Mouse (Mus musculus): Measurements from ENCODE around the gene Uba52. TPM values are rescaled to one million over a fixed set of nuclear protein-coding genes. Genes with fewer than 3 reads are reported as not detected.
A peak's percentile ranks its signal among the peaks of the same experiment; 100 is the strongest.

The Uba52 gene
- polyA plus RNA-seq (2015; fragmentation: Nextera tagmentation; extraction: Ambion mirVana) = 909 and 953 TPM in 2 replicates

DNA sequence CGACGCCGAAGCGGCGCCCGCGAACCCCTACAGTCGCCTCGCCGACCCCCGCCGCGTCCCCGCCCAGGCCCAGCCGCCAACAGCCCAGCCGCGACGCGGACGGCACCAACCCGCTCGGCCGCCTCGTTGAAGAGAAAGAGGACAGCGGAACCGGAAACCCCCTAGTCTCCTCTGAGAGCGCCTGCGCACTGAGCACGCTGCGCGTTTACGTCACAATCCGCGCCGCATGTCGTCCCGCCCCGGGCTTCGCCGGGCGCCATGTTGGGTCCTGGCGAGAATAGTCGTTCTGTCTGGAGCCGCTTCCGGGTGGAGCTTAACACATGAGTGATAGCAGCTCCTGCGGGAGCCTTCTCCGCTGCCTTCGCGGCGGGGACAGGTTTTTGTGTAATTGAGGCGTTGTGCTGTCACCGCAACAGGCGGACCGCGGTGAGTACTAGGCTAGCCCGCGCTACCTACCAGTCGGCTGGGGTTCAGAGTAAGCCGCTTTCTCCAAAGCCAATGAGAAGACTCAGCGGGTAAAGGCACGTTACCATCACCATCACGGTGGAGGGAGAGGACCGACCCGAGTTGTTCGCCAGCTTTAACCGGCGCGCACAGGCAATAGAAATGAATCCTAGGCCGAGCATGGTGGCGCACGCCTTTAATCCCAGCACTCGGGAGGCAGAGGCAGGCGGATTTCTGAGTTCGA is at the start of gene Uba52:
Gene Uba52 (minus strand): TSS at position 574 of the 688 bp plus-strand sequence.
- Histone ChIP-seq H3K9me3 (no peaks in the 10 kb centered on the region), H3K9ac (peak within 1 kb of the TSS; percentile 99), H3K4me3 (peak within 1 kb of the TSS; percentile 98), H3K4me1 (peaks cover 47% of the 10 kb centered on the region), H3K27me3 (no peaks in the 10 kb centered on the region), H3K36me3 (peaks cover 30% of the 10 kb centered on the region), H3K4me2 (peak within 1 kb of the TSS; percentile 73), H3K27ac (peak within 1 kb of the TSS; percentile 98)
- WGBS = under 1% methylated on average over 74 of the region's 74 CpGs
- ATAC-seq (ENCODE audit: borderline replicate concordance, extremely low read depth, low FRiP score, low TSS enrichment) = peak; percentile 80

DNA sequence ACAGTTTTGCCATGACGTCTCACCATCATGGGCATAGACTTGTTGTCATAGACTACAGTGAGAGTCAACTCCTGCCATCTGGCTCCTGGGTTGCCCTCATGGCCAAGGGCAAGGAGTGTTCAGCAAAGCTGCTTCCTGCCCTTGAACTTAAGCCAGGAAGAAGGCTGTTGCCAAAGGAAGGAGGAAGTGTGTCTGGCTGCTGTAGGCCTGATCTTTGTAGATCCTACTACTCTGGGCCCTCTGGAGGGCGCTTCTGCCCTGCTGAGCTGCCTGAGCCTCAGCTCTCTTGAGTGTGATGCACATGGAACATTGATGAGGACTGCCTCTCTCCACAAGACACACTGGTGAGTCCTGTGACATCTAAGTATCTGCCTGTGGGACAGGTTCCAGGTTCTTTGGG is 49.5 kb upstream of the Uba52 start:
- Histone ChIP-seq H3K4me1 (peaks cover 57% of the 10 kb centered on the region), H3K4me2 (no peak overlapping the region)
- ATAC-seq (ENCODE audit: borderline replicate concordance, extremely low read depth, low FRiP score, low TSS enrichment) = no peak

DNA sequence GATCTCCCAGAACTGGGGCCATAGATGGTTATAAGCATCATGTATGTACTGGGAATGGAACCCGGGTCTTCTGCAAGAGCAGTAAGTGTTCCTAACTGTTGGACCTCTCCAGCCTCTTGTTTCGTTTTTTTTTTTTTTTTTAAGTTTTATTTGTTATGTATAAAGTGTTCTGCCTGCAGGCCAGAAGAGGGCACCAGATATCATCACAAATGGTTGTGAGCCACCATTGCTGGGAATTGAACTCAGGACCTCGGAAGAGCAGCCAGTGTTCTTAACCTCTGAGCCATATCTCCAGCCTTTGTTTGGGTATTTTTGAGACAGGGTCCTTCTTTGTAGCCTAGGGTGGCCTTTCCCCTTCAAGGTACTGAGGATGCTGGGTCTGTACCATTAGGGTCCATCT is 48.4 kb upstream of the Uba52 start:
- Histone ChIP-seq H3K9ac (no peak overlapping the region), H3K4me1 (peaks cover 52% of the 10 kb centered on the region), H3K4me2 (no peak overlapping the region), H3K36me3 (no peaks in the 10 kb centered on the region), H3K4me3 (no peak overlapping the region), H3K27me3 (no peaks in the 10 kb centered on the region), H3K9me3 (no peaks in the 10 kb centered on the region), H3K27ac (no peak overlapping the region)
- 67% methylated on average over 3 of the region's 3 CpGs for WGBS
- no peak for ATAC-seq (ENCODE audit: borderline replicate concordance, extremely low read depth, low FRiP score, low TSS enrichment)

More for the DNA sequence above, 49.5 kb upstream of the Uba52 start:
- WGBS = 50% methylated on average over 2 of the region's 2 CpGs
- no peak overlapping the region for H3K4me3 ChIP-seq
- no peak overlapping the region for H3K9ac ChIP-seq
- no peaks in the 10 kb centered on the region for H3K36me3 ChIP-seq
- peak overlapping the region; percentile 25; the same call in 1 of the 2 replicates for H3K27ac ChIP-seq
- no peaks in the 10 kb centered on the region for H3K9me3 ChIP-seq
- H3K27me3 ChIP-seq = no peaks in the 10 kb centered on the region

- WGBS = 51% methylated on average over 4 of the region's 4 CpGs
- no peaks in the 10 kb centered on the region for H3K27me3 ChIP-seq
- H3K4me1 ChIP-seq = peaks cover 59% of the 10 kb centered on the region
- 0 out of 2 replicates have a peak overlapping the region, but pooled peaks have one; percentile 26 for H3K9ac ChIP-seq
- H3K4me2 ChIP-seq = no peak overlapping the region
- H3K36me3 ChIP-seq = no peaks in the 10 kb centered on the region
- no peaks in the 10 kb centered on the region for H3K9me3 ChIP-seq
- H3K27ac ChIP-seq = 0 out of 2 replicates have a peak overlapping the region, but pooled peaks have one; percentile 5
- ATAC-seq (ENCODE audit: borderline replicate concordance, extremely low read depth, low FRiP score, low TSS enrichment) = no peak
- no peak overlapping the region for H3K4me3 ChIP-seq
These were observed 47.7 kb upstream of the Uba52 start for GRCm38 (mm10) chr8:70558334-70558733.

GRCm38 (mm10) chr8:70555079-70555747 is 44.6 kb upstream of the Uba52 start:
- Histone ChIP-seq H3K36me3 (no peaks in the 10 kb centered on the region), H3K4me3 (no peak overlapping the region), H3K9ac (no peak overlapping the region), H3K9me3 (no peaks in the 10 kb centered on the region), H3K27me3 (no peaks in the 10 kb centered on the region), H3K27ac (no peak overlapping the region), H3K4me1 (peaks cover 54% of the 10 kb centered on the region), H3K4me2 (no peak overlapping the region)
- 87% methylated on average over 4 of the region's 4 CpGs for WGBS
- ATAC-seq (ENCODE audit: borderline replicate concordance, extremely low read depth, low FRiP score, low TSS enrichment) = no peak

- no peak overlapping the region for H3K9ac ChIP-seq
- no peaks in the 10 kb centered on the region for H3K27me3 ChIP-seq
- peaks cover 42% of the 10 kb centered on the region for H3K4me1 ChIP-seq
- no peak overlapping the region for H3K4me3 ChIP-seq
- 0 out of 2 replicates have a peak, but pooled peaks have one; percentile 47 for ATAC-seq (ENCODE audit: borderline replicate concordance, extremely low read depth, low FRiP score, low TSS enrichment)
- H3K36me3 ChIP-seq = no peaks in the 10 kb centered on the region
- no peak overlapping the region for H3K4me2 ChIP-seq
- H3K9me3 ChIP-seq = no peaks in the 10 kb centered on the region
- H3K27ac ChIP-seq = 0 out of 2 replicates have a peak overlapping the region, but pooled peaks have one; percentile 8
These were observed 43.1 kb upstream of the Uba52 start for GRCm38 (mm10) chr8:70553740-70554139.

DNA sequence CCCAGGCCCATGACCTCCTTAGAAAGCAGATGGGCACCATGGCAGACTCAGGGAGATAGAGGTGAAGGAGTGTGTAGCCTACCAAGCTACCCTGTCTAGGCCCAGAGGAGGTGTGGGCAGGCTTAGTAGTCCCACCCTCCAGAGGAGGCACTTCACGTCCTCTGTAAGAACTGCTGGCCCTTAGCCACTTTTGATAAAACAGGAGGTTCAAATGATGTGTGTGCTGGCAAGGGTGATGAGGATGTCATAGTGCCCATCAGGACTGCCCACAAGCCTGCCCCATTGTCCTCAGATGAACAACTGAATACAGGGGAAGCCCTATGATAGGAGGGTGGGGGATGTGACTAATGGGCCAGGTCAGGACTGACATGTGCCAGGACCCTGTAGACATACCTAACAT is 42.2 kb upstream of the Uba52 start:
- H3K4me2 ChIP-seq = no peak overlapping the region
- H3K27me3 ChIP-seq = no peaks in the 10 kb centered on the region
- WGBS = 11% methylated on average over 1 of the region's 1 CpGs
- H3K4me3 ChIP-seq = no peak overlapping the region
- no peaks in the 10 kb centered on the region for H3K36me3 ChIP-seq
- 0 out of 2 replicates have a peak, but pooled peaks have one; percentile 32 for ATAC-seq (ENCODE audit: borderline replicate concordance, extremely low read depth, low FRiP score, low TSS enrichment)
- peaks cover 37% of the 10 kb centered on the region for H3K4me1 ChIP-seq
- H3K9ac ChIP-seq = no peak overlapping the region
- H3K9me3 ChIP-seq = no peaks in the 10 kb centered on the region
- H3K27ac ChIP-seq = no peak overlapping the region

DNA sequence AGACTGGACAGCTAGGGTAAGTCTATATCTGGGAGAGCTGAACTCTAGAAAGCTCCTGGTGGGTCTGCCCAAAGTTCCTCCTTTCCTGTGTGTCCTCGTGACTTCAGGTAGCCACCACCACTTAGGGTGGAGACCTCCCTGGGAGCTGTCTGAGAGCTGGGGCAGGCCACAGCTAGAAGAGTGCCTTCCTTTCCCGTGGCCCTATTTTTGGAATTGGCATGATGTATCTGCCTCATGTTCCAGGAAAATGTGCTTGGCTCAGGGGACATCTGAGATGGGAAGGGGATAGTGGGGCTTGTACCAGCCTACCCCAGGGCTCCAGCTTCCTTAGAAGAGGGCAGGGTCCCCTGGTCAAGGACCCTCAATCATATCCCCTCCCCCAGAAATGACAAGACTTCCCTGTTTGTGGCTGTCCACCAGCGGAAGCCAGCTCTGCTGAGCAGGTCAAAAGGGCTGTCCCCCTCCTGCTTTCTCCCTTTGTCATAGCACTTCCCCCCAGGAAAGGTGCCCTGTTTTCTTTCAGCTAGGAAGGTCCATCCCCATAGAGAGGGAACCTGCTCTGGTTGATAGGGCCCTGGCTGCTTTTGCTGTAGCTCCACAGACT is 41.1 kb upstream of the Uba52 start:
- no peak overlapping the region for H3K4me3 ChIP-seq
- no peaks in the 10 kb centered on the region for H3K27me3 ChIP-seq
- H3K4me2 ChIP-seq = no peak overlapping the region
- no peaks in the 10 kb centered on the region for H3K9me3 ChIP-seq
- H3K27ac ChIP-seq = peak overlapping the region; percentile 26; the same call in 1 of the 2 replicates
- whole genome bisulfite sequencing = 49% methylated on average over 3 of the region's 3 CpGs
- peaks cover 34% of the 10 kb centered on the region for H3K4me1 ChIP-seq
- no peak overlapping the region for H3K9ac ChIP-seq
- H3K36me3 ChIP-seq = no peaks in the 10 kb centered on the region
- ATAC-seq (ENCODE audit: borderline replicate concordance, extremely low read depth, low FRiP score, low TSS enrichment) = no peak

DNA sequence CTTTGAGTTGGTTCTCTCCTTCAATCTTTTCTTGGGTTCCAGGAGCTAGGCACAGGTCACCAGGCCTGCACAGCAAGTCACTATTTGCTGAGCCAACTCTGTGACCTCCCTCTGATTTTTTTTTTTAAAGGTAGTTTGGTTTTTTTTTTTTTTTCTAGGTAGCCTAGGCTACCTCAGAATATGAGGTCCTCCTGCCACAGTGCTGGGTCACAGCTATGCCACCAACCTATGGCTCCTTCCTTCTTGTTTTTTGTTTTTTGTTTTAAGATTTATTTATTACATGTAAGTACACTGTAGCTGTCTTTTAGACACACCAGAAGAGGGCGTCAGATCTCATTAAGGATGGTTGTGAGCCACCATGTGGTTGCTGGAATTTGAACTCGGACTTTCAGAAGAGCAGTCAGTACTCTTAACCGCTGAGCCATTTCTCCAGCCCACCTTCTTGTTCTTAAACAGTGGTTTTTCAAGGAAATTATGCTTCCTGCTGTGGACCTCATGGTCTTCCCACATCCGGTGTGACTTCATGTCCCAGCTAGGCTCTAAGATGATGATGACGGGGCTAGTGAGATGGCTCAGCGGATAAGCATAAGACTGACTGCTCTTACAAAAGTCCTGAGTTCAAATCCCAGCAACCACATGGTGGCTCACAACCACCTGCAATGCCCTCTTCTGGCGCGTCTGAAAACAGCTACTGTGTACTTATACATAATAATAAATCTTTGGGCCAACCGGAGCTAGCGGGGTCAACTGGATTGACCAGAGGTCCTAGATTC is 39.0 kb upstream of the Uba52 start:
- Histone ChIP-seq H3K4me1 (peaks cover 34% of the 10 kb centered on the region), H3K9me3 (no peaks in the 10 kb centered on the region)
- ATAC-seq (ENCODE audit: borderline replicate concordance, extremely low read depth, low FRiP score, low TSS enrichment) = no peak

DNA sequence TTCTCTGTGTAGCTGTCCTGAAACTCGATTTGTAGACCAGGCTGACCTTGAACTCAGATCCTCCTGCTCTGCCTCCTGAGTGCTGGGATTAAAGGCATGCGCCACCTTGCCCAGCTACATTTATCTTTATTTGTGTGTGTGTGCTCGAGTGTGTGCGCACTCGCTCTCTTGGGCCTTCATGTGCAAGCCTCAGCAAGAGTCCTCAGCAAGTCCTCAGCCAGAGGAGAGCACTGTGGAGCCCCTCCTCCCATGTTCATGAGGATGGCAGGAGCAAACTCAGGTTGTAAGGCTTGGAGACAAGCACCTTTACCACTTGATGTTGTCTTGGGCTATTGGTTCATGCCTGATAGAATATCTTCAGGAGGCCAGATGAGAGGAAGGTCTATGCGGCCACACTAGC is 37.2 kb upstream of the Uba52 start:
- no peak for ATAC-seq (ENCODE audit: borderline replicate concordance, extremely low read depth, low FRiP score, low TSS enrichment)
- Histone ChIP-seq H3K9me3 (no peaks in the 10 kb centered on the region), H3K27me3 (no peaks in the 10 kb centered on the region), H3K4me3 (no peak overlapping the region), H3K36me3 (no peaks in the 10 kb centered on the region), H3K4me1 (peaks cover 23% of the 10 kb centered on the region), H3K9ac (no peak overlapping the region), H3K4me2 (no peak overlapping the region), H3K27ac (no peak overlapping the region)
- 69% methylated on average over 6 of the region's 6 CpGs for WGBS

More for the DNA sequence above, 39.0 kb upstream of the Uba52 start:
- H3K4me2 ChIP-seq = no peak overlapping the region
- no peak overlapping the region for H3K4me3 ChIP-seq
- H3K27ac ChIP-seq = no peak overlapping the region
- H3K9ac ChIP-seq = no peak overlapping the region
- 90% methylated on average over 10 of the region's 10 CpGs for WGBS
- no peaks in the 10 kb centered on the region for H3K27me3 ChIP-seq
- no peaks in the 10 kb centered on the region for H3K36me3 ChIP-seq

DNA sequence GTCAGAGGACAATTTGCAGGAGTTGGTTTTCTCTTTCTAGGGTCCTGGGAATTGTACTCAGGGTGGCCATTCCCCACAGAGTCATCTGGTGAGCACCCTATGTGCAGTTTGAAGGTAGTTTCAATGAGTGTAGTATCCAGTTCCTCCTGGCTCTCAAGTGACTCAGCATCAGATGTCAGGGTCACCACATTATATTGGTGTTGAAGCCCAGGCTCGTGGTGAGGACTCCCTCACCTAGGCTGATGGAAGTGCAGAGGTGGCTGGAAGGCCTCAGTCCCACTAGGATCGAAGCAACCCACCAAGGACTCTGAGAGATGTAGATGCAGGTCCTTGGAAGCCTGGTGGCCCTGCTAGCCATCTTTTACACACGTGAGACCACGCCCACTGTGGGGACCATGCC is 35.8 kb upstream of the Uba52 start:
- no peak overlapping the region for H3K4me3 ChIP-seq
- H3K4me1 ChIP-seq = peaks cover 14% of the 10 kb centered on the region
- no peak for ATAC-seq (ENCODE audit: borderline replicate concordance, extremely low read depth, low FRiP score, low TSS enrichment)
- H3K36me3 ChIP-seq = no peaks in the 10 kb centered on the region
- H3K9me3 ChIP-seq = no peaks in the 10 kb centered on the region
- no peak overlapping the region for H3K9ac ChIP-seq
- H3K27ac ChIP-seq = no peak overlapping the region
- no peak overlapping the region for H3K4me2 ChIP-seq
- no peaks in the 10 kb centered on the region for H3K27me3 ChIP-seq
- WGBS = 78% methylated on average over 4 of the region's 4 CpGs

All from lung, embryonic 15.5 days (tissue).